In the genomic region with DNA sequence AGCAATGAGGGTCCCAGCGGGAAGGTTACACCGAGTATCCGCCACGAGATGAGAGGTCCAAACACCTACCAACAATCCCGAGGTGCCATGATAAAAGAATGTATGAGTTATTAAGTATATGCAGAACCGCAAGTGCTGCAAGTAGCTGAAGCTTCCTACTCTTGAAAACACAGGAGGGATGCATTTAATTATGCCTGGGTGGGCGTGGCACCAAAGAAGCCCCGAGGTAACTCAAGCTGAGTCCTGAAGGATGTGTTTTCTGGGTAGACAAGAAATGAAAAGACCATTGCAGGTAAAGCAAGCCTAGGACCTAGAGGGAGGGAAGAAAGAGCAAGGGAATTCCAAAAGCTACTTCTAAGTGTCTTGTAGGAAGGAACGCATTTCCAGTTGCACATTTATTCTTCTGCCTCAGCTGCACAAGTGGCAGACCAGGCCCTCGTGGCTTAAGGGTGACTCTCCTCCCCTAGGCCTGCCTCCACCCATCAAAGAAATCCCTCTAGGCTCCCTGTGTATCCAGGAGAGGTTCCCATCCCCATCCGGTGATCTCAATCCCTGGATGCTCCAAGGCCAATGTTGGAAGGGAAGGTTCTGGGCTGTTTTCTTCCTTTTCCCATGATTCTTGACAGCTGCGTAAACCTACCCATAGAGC, we compare ENCODE assay signal across 8 mouse cellular contexts.
DNase-seq lines count a peak whose midpoint lies in the region; ATAC-seq and TF ChIP-seq lines count a peak whose summit lies in the region.

No protein-coding gene starts in this region.

- H3K9me3 ChIP-seq in kidney, embryonic 15.5 days (replicated peaks), result no peaks in the 10 kb centered on the region
- H3K9me3 ChIP-seq in hindbrain, postnatal 0 days (ENCODE audit: low read length), result no peaks in the 10 kb centered on the region

- DNase-seq in kidney, adult 11 months, result no peak
- DNase-seq in hindbrain, postnatal 0 days (ENCODE audit: low spot score), result no peak
- peak; percentile 22 for DNase-seq in neural tube, embryonic 10.5 days (ENCODE audit: extremely low spot score, low spot score)
- DNase-seq in thymus, postnatal 4 days, result no peak
- DNase-seq in cerebellum, adult 9-10 months, result no peak
- DNase-seq in gastrocnemius, adult 8-10 months (ENCODE audit: low spot score in 2 of 2), result no peak

- TF ChIP-seq POLR2A in cortical plate, adult 2 months (IDR thresholded peaks at IDR 0.05; ENCODE audit: extremely low read depth, insufficient read depth, low read length), result no peak

- H3K27me3 ChIP-seq in kidney, embryonic 15.5 days, result no peaks in the 10 kb centered on the region
- no peaks in the 10 kb centered on the region for H3K27me3 ChIP-seq in hindbrain, postnatal 0 days (ENCODE audit: insufficient read depth, low read length)

- peaks cover 73% of the 10 kb centered on the region for H3K4me1 ChIP-seq in kidney, embryonic 15.5 days
- H3K4me1 ChIP-seq in cortical plate, adult 2 months (ENCODE audit: control insufficient read depth, insufficient read depth, low read length), result no peaks in the 10 kb centered on the region
- H3K4me1 ChIP-seq in hindbrain, postnatal 0 days (ENCODE audit: insufficient read depth, low read length), result peaks cover 7% of the 10 kb centered on the region; the same call in 1 of the 2 replicates

- H3K36me3 ChIP-seq in kidney, embryonic 15.5 days, result no peaks in the 10 kb centered on the region
- H3K36me3 ChIP-seq in hindbrain, postnatal 0 days (ENCODE audit: insufficient read depth, low read length), result no peaks in the 10 kb centered on the region

- ATAC-seq in kidney, embryonic 15.5 days (replicated peaks; ENCODE audit: low FRiP score), result no peak
- ATAC-seq in hindbrain, postnatal 0 days, result peak; percentile 6; the same call in 1 of the 2 replicates

- peak overlapping the region; percentile 80; the same call in 1 of the 2 replicates for H3K9ac ChIP-seq in kidney, embryonic 15.5 days
- H3K9ac ChIP-seq in hindbrain, postnatal 0 days (replicated peaks; ENCODE audit: low read length), result peak overlapping the region; percentile 82

- H3K4me2 ChIP-seq in kidney, embryonic 15.5 days, result peak overlapping the region; percentile 88
- H3K4me2 ChIP-seq in hindbrain, postnatal 0 days (ENCODE audit: low read depth, low read length), result peak overlapping the region; percentile 85

- WGBS in kidney, embryonic 15.5 days, result 28% methylated on average over 12 of the region's 12 CpGs
- WGBS in hindbrain, postnatal 0 days, result 29% methylated on average over 12 of the region's 12 CpGs

- TF ChIP-seq CTCF in cortical plate, adult 2 months (IDR thresholded peaks at IDR 0.05; ENCODE audit: extremely low read depth, insufficient read depth, low read length), result no peak
- TF ChIP-seq CTCF in hindbrain, postnatal 0 days (IDR thresholded peaks at IDR 0.05; ENCODE audit: low read depth), result no peak

- H3K4me3 ChIP-seq in kidney, embryonic 15.5 days (replicated peaks), result peak overlapping the region; percentile 72
- H3K4me3 ChIP-seq in cortical plate, adult 2 months (ENCODE audit: insufficient read depth, low read length), result peak overlapping the region; percentile 57
- H3K4me3 ChIP-seq in hindbrain, postnatal 0 days (ENCODE audit: low read length), result peak overlapping the region; percentile 59

- peak overlapping the region; percentile 97 for H3K27ac ChIP-seq in kidney, embryonic 15.5 days
- H3K27ac ChIP-seq in cortical plate, adult 2 months (ENCODE audit: insufficient read depth, low read length), result peak overlapping the region; percentile 94
- peak overlapping the region; percentile 95 for H3K27ac ChIP-seq in hindbrain, postnatal 0 days
